Mouse (Mus musculus) gastrocnemius, adult 18-20 months (tissue): ENCODE data around the gene Lrrn4cl. TPM values are rescaled to one million over a fixed set of nuclear protein-coding genes. Genes with fewer than 3 reads are reported as not detected.
A peak's percentile ranks its signal among the peaks of the same experiment; 100 is the strongest.
"Not testable (repeated sequence)": the region's sequence is repeated elsewhere in the genome, so short reads cannot be mapped to it uniquely, and the experiment has no call there.

Experiments
- DNase-seq: peaks from one replicate; pipeline ENCODE4 v3.0.0; 2021; ENCODE audit warnings: low spot score
- total RNA-seq, 2 experiments: library from RNA; stranded (reverse); gene quantifications; 2 replicates each; pipeline ENCODE4 v1.2.3; 2021

Gene Lrrn4cl
- total RNA-seq, 2 experiments from 2014 or later: 5.6 to 8.8 TPM

DNA sequence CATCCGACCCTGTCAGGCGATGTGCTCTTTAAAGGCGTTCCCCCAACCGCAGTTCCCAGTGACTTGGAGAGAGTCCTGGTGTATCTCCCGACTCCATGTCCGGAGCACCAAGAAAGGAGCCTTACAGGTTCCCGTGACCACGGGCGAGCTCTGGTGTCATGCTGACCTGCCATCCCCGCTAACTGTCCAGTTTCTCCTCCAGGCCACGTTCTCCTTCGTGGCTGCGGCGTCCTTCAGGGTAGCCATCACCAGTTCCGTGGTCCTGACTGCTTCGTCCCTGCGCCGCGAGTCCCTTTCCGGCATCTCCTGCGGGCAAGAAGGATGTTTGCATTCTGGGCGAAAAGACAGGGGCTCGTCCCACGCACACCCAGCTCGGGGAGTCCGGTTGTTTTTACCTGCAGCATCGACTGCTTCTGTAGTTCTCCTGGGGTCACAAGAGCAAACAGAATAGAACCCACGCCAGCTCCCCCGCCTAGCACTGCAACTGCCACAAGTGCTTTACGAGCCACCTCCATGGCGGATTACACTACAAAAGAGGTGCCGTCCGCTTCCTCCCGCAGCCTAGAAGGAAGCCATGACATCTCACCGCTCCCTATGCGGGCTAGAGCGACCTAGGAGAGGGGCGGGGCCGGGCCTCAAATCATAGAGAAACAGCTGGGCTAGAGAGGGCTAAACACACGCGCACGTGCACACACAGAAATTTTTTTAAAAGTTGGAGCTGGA, 29.9 kb downstream of the Lrrn4cl start, which contains the start of gene Uqcc3:
TSS of gene Uqcc3 (minus strand) at position 613 of the 723 bp plus-strand sequence.
- DNase-seq: peak; percentile 91

DNA sequence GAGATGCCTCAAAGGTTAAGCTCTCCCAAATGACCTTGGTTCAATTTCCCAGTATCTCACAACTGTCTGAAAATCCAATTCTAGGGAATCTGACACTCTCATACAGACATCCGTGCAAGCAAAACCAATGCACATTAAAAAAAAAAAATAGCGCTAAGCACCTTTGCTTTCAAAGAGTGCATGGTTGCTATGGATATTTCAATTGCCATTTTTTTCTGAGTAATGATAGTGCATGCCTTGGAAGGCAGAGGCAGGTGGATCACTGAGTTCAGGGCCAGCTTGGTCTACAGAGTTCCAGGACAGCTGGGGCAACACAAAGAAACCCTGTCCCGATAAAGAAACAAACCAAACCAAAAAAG, 30.4 kb downstream of the Lrrn4cl start:
- DNase-seq: no peak

DNA sequence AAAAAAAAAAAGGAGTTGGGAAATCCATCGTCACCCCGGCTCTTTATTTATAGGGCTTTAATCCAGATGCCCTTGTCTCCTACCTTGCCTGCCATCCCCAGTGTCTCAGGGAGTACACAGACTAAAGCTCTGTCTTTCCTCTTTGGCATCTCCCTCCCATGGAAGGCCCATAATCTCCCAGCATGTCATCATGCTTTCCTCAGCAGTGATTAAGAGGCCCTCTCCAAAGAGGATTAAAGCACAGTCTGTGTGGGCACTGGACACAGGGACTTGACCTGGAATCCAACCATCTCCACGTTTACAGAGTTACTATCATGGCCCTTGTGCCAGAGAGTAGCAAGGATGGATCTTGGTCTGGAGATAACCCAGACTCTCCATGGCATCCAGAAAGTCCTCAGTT, 33.0 kb downstream of the Lrrn4cl start, which contains the start of the genes Lbhd1 and Gm49403:
TSS of gene Lbhd1 (plus strand) at position 117 of the 400 bp plus-strand sequence.
TSS of gene Gm49403 (plus strand) at position 315 of the 400 bp plus-strand sequence.
- no peak for DNase-seq

DNA sequence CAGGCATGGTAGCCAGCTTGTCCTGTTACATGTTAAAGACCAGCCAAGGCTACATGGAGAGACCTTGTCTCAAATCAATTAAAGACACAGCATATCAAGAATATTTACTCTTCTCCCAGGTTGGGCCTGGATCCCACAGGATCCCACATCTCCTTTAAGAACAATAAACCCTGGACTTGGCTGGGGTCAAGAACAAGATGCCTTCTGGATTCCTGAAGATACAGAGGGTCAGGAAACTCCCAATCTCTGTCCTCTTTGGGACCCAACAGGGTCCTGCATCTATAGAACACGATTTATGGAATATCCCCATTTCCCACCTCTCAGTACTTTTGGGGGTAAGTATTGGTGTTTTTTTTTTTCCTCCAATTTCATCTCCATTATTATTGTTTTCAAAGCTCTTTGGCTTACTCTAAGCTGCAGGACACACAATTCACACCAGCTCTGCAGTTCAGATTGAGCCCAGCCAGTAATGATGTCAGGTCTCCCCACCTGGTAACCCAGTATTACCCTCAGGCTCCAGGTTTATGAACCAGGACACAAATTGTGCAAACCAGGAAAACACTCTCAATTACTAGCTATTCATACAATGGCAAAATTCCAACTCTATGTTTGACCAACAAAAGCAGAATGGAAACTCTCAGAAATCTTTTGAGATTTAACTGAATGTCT, 36.5 kb downstream of the Lrrn4cl start:
- DNase-seq: no peak

DNA sequence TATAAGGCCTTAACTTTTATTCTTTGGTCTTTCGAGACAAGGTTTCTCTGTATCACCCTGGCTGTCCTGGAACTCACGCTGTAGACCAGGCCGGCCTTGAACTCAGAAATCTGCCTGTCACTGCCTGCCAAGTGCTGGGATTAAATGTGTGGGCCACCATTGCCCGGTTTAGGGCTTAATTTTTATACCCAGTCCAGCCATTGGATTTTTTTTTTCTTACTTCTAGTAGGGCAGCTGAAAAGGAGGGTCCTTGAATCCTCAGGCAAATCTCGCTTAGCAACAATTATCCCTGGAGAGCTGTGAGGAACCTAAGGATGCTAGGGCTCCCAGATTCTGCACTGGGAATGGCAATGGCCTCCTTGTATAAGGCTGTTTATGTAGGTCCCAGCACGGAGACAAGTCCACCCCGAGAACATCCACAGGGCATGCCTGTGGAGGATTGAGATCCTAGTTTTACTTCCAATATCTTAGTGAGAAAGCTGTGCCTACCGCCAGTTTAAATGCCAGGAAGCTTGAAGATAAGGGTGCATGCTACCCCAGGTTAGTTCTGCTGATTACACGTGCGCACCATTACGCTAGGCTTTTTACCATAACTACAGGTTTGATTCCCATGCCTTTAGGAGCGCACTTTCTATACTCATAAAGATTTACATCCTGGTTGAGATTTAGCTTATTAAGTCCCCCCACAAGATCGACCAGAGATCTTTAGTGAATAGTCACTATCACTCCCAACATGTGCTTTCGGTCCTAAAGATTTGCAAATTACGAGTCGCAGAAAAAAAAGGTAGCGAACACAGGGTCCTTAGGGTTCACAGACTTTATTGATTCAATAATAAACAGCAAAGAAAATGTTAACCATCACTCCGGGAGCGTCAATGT, 37.3 kb downstream of the Lrrn4cl start:
- no peak for DNase-seq

DNA sequence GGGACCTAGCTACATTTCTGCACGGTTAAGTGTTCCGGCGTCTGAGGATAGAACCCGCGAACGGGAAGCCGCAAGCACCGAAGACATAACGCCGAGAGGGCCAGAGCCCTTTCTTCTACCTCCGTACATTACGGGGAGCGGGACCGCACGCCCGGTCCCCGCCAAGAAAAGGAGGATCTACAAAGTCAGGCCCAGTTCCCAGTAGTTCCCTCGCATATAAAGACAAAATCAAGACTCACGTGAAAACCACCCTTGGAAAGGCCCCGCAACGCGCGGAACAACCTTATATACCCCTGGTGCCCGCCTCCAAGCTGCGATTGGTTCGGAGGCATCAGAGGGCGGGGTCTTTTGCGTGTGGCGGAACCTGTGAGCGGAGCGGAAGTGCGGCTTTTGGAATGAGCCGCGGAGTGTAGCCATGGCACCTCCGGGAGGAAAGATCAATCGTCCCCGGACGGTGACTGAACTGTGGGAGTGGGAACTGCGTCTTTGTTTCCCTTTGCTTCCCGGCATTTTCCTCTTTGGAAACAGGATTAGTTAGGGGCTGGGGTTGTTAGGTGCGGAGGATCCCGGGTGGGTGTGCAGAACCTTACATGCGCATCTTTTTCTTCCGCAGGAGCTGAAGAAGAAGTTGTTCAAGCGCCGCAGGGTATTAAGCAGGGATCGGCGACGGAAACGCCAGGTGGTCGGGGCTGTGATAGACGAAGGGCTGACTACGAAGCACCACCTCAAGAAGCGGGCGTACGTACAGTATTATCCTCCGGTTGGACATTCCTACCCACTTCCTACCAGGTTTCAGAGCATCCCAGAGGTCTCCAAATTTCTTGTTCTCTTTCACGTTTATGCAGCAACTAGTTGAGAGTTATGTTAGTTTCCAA, 38.2 kb downstream of the Lrrn4cl start, which contains the start of the genes 1810009A15Rik and Gm49416:
TSS of gene 1810009A15Rik (plus strand) at position 343 of the 875 bp plus-strand sequence.
TSS of gene Gm49416 (plus strand) at position 416 of the 875 bp plus-strand sequence.
- peak; percentile 95 for DNase-seq

DNA sequence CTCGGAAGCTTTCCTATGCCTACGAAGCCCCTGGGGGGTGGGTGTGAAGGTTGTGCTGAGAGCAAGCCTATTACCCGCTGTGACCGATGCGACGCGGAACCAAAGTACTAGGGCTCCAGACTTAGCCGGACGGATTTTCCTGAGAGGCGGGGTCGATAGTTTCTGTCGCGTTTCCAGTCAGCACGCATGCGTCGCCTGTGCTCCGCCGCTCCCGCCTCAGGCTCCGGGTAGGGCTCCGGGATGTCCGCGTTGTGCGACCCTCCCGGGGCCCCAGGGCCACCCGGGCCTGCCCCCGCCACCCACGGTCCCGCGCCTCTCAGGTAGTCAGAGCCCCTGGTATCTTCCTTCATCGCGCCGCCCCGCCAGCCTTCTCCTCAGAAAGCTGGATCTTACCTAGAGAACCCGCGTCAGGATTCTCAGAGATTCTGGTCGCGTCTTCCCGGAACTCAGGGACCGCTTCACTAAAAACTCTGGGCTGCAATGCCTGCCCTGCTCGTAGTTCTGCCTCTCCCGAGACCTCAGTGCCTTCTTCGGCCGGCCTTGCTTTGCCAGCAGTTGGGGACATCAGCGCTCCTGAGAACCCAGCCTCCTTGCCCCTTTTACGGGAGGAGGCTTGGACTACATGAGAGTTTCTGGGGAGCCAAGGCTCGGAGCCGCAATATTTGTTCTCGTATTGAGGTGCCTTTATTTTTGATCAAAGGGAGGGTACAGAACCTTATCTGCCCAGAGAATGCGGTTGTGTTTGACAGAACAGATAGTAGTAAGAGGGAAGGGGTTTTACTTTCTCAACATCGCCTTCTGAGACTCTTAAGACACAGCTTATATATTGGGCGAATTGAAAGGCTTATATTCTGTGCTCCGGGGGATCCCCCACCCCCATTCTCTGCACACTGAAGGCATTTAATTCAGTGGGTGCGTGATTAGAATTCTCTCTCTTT, 42.5 kb downstream of the Lrrn4cl start, which contains the start of gene Ints5:
TSS of gene Ints5 (plus strand) at position 177 of the 938 bp plus-strand sequence.
- peak; percentile 89 for DNase-seq

DNA sequence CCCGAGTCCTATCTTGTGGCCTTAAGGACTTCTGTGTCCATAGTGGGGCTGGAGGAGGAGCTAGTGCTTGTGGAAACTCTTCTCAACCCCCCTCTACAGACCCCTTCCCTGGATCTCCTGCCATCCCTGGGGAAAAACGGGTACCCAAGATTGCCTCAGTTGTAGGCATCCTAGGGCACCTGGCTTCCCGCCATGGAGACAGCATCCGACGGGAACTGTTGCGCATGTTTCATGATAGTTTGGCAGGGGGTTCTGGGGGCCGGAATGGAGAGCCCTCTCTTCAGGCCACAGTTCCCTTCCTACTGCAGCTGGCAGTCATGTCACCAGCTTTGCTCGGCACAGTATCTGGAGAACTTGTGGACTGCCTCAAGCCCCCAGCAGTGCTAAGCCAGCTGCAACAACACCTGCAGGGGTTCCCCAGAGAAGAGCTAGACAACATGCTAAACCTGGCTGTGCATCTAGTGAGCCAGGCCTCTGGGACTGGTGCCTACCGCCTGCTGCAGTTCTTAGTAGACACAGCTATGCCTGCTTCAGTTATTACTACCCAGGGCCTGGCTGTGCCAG, 44.9 kb downstream of the Lrrn4cl start:
- no peak for DNase-seq

DNA sequence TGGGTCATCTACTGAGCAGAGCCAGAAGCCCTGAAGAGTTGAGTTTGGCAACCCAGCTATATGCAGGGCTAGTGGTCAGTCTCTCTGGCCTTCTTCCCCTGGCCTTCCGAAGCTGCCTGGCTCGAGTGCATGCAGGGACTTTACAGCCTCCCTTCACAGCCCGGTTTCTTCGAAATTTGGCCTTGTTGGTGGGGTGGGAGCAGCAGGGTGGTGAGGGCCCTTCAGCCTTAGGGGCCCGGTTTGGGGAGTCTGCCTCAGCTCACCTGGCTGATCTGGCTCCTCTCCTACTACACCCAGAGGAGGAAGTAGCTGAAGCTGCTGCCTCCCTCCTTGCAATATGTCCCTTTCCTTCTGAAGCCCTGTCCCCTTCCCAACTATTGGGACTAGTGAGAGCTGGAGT, 45.7 kb downstream of the Lrrn4cl start:
- DNase-seq: not testable (repeated sequence)

DNA sequence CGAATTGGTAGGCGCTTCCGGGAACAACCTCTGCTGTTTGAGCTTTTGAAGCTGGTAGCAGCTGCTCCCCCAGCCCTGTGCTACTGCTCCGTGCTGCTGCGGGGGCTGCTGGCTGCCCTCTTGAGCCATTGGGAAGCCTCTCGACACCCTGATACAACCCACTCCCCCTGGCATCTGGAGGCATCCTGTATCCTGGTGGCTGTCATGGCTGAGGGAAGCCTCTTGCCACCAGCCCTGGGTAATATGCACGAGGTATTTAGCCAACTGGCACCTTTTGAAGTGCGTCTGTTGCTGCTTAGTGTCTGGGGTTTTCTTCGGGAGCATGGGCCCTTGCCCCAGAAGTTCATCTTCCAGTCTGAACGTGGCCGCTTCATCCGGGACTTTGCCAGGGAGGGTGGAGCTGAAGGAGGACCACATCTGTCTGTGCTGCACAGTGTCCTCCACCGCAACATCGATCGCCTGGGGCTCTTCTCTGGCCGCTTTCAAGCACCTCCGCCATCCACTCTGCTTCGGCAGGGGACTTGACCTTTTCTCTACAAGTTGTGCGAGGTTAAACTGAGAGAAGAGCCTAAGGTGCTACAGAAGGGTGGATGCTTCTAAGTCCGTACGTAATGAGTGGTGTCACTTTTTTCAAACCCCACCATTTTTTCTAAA, 46.8 kb downstream of the Lrrn4cl start:
- peak; percentile 33 for DNase-seq

DNA sequence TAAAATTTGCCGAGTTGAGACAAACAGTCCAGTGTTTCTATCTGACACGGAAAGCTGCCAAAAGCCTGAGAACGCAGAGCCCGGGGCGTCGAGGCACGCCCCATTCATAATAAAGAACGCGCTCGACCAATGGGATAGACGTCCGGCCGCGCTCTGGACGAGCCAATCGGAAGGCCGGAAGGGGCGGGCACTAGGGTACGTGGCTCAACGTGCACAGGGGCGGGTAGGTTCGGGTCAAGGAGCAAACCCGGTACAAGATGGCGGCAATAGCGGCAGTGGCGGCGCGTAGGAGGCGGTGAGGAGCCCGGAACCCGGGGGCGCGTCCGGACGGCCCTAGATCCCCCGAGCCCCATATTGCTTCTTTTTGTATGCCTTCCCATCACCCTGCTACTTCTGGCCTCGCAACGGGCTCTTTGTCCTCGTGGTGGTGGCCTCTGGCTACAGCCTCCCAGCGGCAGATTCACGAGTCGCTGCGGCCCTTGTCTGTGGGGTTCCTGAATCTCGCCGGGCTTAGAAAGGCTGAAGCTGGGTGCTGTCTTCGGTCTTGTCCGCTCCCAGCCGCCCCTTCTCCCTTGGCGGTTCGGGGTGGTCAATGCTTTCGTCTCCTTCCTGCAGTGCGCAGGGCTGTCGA, 47.4 kb downstream of the Lrrn4cl start, which contains the start of gene Ganab:
TSS of gene Ganab (plus strand) at position 207 of the 631 bp plus-strand sequence.
- peak; percentile 94 for DNase-seq

DNA sequence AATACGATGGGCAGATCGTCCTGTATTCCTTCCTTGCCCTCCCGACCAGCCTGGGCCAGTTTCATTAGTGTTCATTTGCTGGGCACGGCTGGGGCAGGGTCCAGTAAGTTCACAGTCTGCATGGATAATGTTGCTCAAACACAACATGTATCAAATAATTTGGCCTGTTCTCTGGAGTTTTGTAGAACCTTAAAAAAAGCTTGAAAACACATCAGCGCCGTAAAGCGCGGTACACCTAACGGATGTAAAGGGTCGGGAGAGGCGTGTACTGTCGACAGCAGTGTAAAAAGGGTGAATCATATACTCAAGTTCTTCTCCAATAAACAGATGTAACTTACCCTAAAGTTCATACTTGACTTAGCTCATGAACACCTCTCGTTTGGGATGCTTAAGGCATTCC, 48.0 kb downstream of the Lrrn4cl start:
- DNase-seq: no peak

DNA sequence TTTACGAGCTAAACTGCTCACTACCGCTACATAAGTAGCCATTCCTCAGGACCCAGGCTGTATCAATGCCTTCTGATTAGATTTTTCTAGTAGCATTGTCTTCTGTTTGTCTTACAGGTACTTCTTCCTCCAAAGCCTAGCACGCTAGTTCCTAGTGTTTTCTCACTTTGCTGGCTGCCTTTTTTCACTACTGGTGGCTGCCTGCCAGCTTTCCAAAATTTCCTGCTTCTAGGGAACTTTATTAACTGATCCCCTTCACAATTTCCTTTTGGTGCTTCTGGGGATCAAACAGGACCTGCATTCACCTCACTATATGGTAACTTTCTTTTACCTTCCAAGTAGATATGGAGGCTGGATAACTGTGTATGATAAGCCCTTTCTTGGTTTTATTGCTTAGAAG, 48.5 kb downstream of the Lrrn4cl start:
- no peak for DNase-seq

DNA sequence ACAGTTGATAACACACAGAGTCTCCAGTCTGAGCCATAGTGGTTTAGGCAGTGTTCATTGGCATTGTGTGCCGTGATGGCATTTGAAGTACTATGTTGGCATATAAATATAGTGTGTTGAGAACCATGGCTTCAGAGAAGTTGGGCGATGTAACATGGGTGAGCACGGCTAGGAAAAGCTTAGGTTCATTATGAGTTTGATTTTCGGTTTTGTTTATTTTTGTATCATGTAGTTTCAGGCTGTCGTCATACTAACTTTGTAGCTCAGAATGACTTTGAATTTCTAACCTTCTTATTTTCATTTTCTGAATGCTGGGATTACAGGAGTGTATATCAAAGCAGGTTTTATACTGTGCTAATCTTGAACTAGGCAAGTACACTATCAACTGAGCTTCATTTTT, 52.8 kb downstream of the Lrrn4cl start:
- DNase-seq: no peak
